Mouse (Mus musculus): ENCODE results near the gene Apoc2. TPM values are rescaled to one million over a fixed set of nuclear protein-coding genes. Genes with fewer than 3 reads are reported as not detected.

Apoc2 gene
- total RNA-seq, 2 experiments from 2014 or later, result not detected

- DNase-seq, result no peak
- intact Hi-C loops (cut with DNase I), result loop anchor here (10.0 kb wide), 1 partner anchor 50 kb away; no protein-coding TSS in a partner anchor
Measured at GRCm38 (mm10) chr7:19634591-19634990, 43.1 kb downstream of the Apoc2 start.

- intact Hi-C loops (cut with DNase I), result loop anchor here (10.0 kb wide), 1 partner anchor 49 kb away; no protein-coding TSS in a partner anchor
- DNase-seq, result no peak
Measured at GRCm38 (mm10) chr7:19633855-19634254, 43.9 kb downstream of the Apoc2 start.

- DNase-seq, result no peak
- intact Hi-C loops (cut with DNase I), result loop anchor here (10.0 kb wide), 1 partner anchor 48 kb away; no protein-coding TSS in a partner anchor
Measured at GRCm38 (mm10) chr7:19633197-19633596, 44.5 kb downstream of the Apoc2 start.

GRCm38 (mm10) chr7:19632720-19633119, 45.0 kb downstream of the Apoc2 start:
- intact Hi-C loops (cut with DNase I), result loop anchor here (10.0 kb wide), 1 partner anchor 48 kb away; no protein-coding TSS in a partner anchor
- DNase-seq, result no peak

DNA sequence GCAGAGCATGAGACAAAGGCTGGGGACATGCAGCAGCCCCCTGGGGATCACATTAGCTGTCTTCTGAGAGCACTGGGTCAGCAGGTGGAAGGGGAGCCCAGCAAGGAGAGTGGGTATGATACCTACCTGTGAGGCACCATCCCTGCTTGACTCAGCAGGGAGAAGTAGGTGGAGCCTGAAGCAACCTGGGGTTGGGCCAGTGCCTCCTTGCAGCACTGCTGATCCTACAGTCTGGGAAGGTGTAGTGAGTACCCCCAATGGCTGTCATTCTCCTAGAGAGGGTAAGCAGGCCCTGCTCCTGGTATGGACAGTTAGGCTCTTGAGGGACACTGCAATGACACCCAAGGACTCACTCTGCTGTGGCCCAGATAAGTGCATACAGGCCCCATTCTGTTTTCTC, 45.5 kb downstream of the Apoc2 start:
- DNase-seq, result no peak
- intact Hi-C loops (cut with DNase I), result loop anchor here (10.0 kb wide), 1 partner anchor 47 kb away; no protein-coding TSS in a partner anchor

DNA sequence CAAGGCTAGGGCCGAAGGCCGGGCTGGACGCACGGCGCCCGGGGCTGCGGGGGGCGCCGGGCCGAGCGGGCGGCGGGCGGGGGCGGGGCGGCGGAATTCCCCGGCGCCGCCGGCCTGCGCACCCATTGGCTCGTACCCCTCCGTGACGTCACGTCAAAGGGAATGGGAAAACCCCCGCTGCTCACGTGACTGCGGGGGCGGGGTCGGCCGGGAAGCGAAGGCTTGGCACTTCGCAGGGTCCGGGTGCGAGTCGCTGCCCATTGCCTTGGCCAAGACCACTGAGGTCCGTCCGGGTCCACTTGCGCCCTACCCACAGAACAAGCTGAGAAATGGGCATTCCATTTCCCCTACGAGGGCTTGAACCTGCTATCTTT, 48.4 kb downstream of the Apoc2 start, which contains the start of gene Relb:
TSS of gene Relb (minus strand) at position 78 of the 374 bp plus-strand sequence.
- peak; percentile 92 for DNase-seq
- intact Hi-C loops (cut with DNase I), result no loop called here

- DNase-seq, result peak; percentile 88
- intact Hi-C loops (cut with DNase I), result no loop called here
Measured at GRCm38 (mm10) chr7:19628536-19629360, 49.0 kb downstream of the Apoc2 start.

DNA sequence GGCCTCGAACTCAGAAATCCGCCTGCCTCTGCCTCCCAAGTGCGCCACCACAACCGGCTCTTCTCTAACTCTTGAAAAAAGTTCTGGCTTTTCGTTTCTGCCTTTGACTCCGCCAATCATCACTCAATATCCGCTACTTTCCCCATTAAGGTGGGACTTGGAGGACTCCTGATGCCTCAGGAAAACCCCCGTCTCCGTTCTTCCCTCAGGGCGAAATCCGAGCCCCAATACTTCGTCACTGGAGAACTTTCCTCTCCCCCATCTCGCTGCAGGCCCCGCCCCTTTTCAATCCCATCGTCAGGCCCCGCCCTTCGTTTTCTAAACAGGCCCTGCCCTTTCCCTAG, 49.6 kb downstream of the Apoc2 start:
- intact Hi-C loops (cut with DNase I), result no loop called here
- DNase-seq, result no peak

DNA sequence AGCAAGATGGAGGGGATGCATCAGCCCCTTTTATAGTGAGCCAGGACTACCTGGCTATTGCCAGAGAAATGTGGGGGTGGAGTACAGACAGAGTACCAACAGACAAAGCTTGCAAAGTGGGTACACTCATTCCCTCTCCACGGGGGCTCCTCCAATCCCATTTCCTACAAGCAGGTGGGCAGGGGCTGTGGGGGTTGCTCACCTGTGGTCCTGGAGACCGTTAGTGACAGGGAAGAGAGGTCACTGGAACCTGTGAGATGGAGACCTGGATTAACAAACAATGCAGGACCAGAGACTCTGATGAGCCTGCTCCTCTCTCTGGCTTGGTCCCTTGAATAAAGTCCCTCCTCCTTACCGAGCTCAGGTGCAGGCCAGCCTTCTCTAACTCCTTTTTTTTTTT, 50.0 kb downstream of the Apoc2 start:
- intact Hi-C loops (cut with DNase I), result no loop called here
- DNase-seq, result no peak

GRCm38 (mm10) chr7:19623433-19623832, 54.3 kb downstream of the Apoc2 start:
- intact Hi-C loops (cut with DNase I), result no loop called here
- no peak for DNase-seq

DNA sequence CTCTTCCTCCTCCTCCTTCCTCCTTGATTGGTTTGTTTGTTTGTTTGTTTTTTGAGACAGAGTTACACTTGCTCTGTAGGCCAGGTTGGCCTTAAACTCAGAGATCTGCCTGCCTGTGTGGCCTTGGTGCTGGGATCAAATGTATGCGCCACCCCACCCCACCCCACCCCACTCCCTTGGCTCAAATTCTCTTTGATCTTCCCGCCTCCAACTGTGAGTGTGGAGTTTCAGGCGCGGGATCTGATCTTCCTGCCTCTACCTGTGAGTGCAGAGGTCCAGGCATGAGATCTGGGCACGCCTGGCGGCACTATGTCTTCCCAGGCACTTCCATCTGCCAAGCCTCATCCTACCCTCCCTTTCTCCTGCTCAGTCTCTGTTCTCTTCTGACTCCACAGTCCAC, 55.5 kb downstream of the Apoc2 start:
- intact Hi-C loops (cut with DNase I), result no loop called here
- DNase-seq, result no peak

Other genes with a start within 250 kb of the Apoc2 start
- 100 to 1,000 TPM; 118 to 119 TPM for gene Mark4, start 219.1 kb downstream of the Apoc2 start, total RNA-seq (2021)
- under 1 TPM; 0.42 to 0.46 TPM for gene Exoc3l2, start 214.6 kb downstream of the Apoc2 start, total RNA-seq (2021)
- 1 to 10 TPM; 8.5 to 8.8 TPM for gene Bloc1s3, start 169.6 kb downstream of the Apoc2 start, total RNA-seq (2021)
- 10 to 100 TPM; 17.9 to 19.0 TPM for gene Trappc6a, start 169.5 kb downstream of the Apoc2 start, total RNA-seq (2021)
- under 1 TPM; 0.90 to 0.91 TPM for gene Nkpd1, start 160.1 kb downstream of the Apoc2 start, total RNA-seq (2021)
- gene Ppp1r37, start 114.9 kb downstream of the Apoc2 start, total RNA-seq (2021), result 10 to 100 TPM; 81.1 to 85.1 TPM
- gene Zfp296, start 100.7 kb downstream of the Apoc2 start, total RNA-seq (2021), result under 1 TPM; 0.22 to 0.24 TPM
- gene Gemin7, start 100.3 kb downstream of the Apoc2 start, total RNA-seq (2021), result 10 to 100 TPM; 56.0 to 58.2 TPM
- 100 to 1,000 TPM in 1 of 2 experiments, 10 to 100 TPM in 1; 98.0 to 106 TPM for gene Clasrp, start 73.5 kb downstream of the Apoc2 start, total RNA-seq (2021)
- gene Relb, start 48.5 kb downstream of the Apoc2 start, total RNA-seq (2021), result 1 to 10 TPM; 5.5 to 7.5 TPM
- 100 to 1,000 TPM; 105 to 115 TPM for gene Clptm1, start 12.9 kb downstream of the Apoc2 start, total RNA-seq (2021)
- not detected for gene Gm44805, start 3.5 kb upstream of the Apoc2 start, total RNA-seq (2021)
- not detected for gene Apoc4, start 3.5 kb upstream of the Apoc2 start, total RNA-seq (2021)
- gene Apoc1, start 14.7 kb upstream of the Apoc2 start, total RNA-seq (2021), result 1 to 10 TPM; 2.1 to 3.6 TPM
- 100 to 1,000 TPM; 576 to 662 TPM for gene Apoe, start 21.2 kb upstream of the Apoc2 start, total RNA-seq (2021)
- 100 to 1,000 TPM in 1 of 2 experiments, 10 to 100 TPM in 1; 95.8 to 104 TPM for gene Tomm40, start 37.5 kb upstream of the Apoc2 start, total RNA-seq (2021)
- gene Nectin2, start 72.5 kb upstream of the Apoc2 start, total RNA-seq (2021), result 10 to 100 TPM; 35.7 to 36.4 TPM
- 1 to 10 TPM; 6.8 to 7.4 TPM for gene Bcam, start 93.1 kb upstream of the Apoc2 start, total RNA-seq (2021)
- under 1 TPM in 1 of 2 experiments, not detected in 1; 0.93 TPM for gene Cblc, start 118.9 kb upstream of the Apoc2 start, total RNA-seq (2021)
- 1 to 10 TPM in 1 of 2 experiments, under 1 TPM in 1; 0.76 to 1.3 TPM for gene Bcl3, start 144.8 kb upstream of the Apoc2 start, total RNA-seq (2021)
- gene Gm19345, start 174.1 kb upstream of the Apoc2 start, total RNA-seq (2021), result 10 to 100 TPM; 14.8 to 15.9 TPM
- gene Ceacam16, start 183.4 kb upstream of the Apoc2 start, total RNA-seq (2021), result not detected
- not detected for gene Ceacam19, start 210.0 kb upstream of the Apoc2 start, total RNA-seq (2021)
- 10 to 100 TPM; 14.6 to 18.8 TPM for gene Pvr, start 243.2 kb upstream of the Apoc2 start, total RNA-seq (2021)

All from left cerebral cortex, postnatal 4 days (tissue).